Mouse (Mus musculus): Measurements from ENCODE around the gene Slc1a7.

- TF ChIP-seq USF1 (IDR thresholded peaks at IDR 0.05; ENCODE audit: low read depth) (no peak), E2F4 (IDR thresholded peaks at IDR 0.05; ENCODE audit: insufficient read depth) (no peak), POLR2A (IDR thresholded peaks at IDR 0.05; ENCODE audit: insufficient read length, low read depth) (no peak), MYOD1 (IDR thresholded peaks at IDR 0.05; ENCODE audit: control insufficient read depth in 1 of 3, insufficient read length in 2 of 3, low read depth in 2 of 3) (no peak), POLR2AphosphoS2 (IDR thresholded peaks at IDR 0.05; ENCODE audit: insufficient read length, low read depth) (no peak), MYOG (IDR thresholded peaks at IDR 0.05; ENCODE audit: control insufficient read depth in 1 of 3, insufficient read depth in 1 of 3, insufficient read length in 2 of 3, low read depth in 2 of 3) (no peak), CEBPB (IDR thresholded peaks at IDR 0.05; ENCODE audit: insufficient read depth, poor library complexity, severe bottlenecking) (no peak), REST (IDR thresholded peaks at IDR 0.05; ENCODE audit: insufficient read depth, insufficient read length) (no peak), MAX (IDR thresholded peaks at IDR 0.05; ENCODE audit: low read depth) (no peak), TCF12 (IDR thresholded peaks at IDR 0.05; ENCODE audit: insufficient read depth, poor library complexity, severe bottlenecking) (no peak), TCF3 (IDR thresholded peaks at IDR 0.05; ENCODE audit: insufficient read length, low read depth) (no peak), SRF (IDR thresholded peaks at IDR 0.05; ENCODE audit: control insufficient read depth, insufficient read length, low read depth) (no peak)
These were observed 37.2 kb downstream of the Slc1a7 start for GRCm38 (mm10) chr4:108005328-108005727.

Measured in myocyte (in vitro differentiated cells).